Mouse (Mus musculus) spleen, postnatal 14 days (tissue): Measurements from ENCODE around the gene Stk26.

Experiments used
- DNase-seq, 2 experiments: peaks; one replicate each; pipeline ENCODE4 v3.0.0; 2021 to 2022; ENCODE audit warnings: low spot score in 2 of 2

The Stk26 gene

DNA sequence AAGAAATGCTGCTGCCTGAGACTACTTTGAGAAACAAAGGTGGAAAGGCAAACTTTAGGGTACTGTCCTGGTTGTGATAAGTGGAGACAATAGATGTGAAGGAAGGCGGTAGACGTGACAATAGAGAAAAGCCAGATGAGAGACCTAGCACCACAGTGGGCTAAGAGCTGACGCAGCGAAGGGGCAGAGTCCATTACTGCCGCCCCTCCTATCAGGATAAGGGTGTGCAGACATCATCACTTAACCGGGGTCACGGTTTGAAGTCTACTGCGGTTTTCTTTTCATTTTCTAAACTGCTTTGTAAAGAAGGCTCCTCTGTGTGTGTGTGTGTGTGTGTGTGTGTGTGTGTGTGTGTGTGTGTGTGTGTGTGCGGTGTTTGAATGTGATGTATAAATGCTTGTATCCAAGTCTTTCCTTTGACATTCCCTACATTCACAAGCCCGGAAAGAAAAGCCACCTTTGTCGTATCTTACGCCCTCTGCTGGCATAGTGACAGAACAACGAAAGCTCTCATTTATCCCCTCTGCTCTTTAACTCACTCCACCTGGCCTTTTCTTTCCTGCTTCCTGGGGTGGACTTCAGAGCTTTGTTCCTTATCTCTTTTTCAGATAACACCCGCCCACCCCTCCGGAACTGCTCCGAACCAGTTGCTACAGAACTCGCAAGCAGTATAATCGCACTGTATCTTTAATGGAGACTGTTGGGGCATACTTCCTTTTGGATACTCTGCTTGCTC, 84.0 kb downstream of the Stk26 start:
- DNase-seq: no peak

DNA sequence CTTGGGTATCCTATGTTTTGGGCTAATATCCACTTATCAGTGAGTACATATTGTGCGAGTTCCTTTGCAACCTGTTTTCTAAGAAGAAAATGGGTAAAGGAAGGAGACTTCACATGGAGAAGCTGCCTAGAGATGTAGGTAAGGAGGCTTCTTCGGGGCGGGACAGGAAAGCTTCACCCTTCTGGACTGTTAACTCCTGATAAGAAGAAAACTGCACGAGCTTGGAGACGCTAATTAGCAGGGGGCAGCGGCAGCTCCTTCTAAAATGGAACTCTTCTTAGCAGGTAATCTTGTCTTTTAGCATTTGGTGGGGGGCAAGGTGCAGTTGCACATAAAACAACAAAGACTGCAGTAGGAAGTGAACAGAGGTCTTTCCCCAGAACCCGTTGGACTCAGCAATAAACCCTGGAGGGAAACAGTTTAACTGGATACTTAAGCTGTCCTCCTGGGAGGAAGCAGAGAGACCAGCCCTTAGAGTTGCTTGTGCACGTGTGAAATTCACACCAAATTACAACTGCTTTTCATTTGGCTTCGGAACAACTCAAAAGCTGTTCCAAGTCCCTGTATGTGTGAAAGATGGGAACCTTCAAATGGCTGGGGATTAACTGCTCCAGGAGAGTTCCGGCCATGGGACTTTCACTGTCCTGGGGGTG, 86.2 kb downstream of the Stk26 start:
- no peak for DNase-seq

DNA sequence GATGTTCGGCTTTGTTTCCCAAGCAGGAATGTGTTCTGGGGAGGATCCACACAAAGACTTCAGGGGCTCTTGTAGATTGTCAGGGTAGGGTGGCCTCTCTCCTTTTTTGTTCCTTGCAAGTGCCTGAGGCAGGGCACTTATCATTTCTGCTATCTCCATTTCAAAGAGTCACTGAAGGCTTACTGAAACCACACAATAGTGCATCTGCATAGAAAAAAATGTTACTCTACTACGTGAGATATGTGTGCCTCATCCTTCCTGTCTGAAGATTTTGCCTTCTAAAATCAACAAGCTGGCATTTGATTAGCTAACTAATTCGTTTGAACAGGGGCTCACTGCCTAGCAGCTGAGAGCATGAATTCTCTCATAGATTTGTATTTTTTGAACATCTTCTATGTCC, 89.5 kb downstream of the Stk26 start:
- no peak for DNase-seq

DNA sequence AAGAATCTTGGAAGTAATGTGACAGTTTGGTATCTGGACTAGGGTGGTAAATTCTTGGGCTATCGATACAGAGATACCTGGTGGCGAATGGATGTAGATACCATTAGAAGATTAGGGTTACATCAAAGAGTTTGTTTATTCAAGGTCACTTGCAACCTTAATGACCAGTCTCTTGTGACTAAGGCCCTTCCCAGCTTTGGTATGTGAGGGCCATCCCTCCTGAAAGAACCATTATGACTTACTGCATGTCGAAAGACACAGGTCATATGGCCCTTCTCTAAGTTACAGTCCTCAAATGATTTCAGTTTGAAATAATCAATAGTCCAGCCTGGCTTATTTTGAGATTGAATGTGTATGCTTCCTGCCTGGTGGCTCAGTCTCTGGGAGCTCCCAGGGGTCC, 96.3 kb downstream of the Stk26 start:
- no peak for DNase-seq

DNA sequence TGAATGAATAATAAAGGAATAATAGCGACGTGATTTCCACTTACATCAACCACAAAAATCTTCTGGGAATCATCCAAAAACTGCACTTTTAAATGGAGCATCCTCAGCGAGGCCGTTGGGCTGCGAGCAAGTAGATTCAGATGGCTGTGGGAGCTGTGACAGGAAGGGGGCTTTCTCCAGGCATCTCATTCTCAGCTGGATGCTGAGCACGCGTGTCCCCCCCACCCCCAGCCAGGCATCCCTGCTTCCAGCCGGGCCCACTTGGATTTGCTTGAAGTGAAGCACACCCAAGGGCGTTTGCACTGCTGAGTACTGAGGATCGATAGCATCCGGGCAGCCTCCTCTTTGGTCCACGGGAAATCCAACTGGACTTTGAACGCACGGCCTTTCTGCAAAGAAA, 101.8 kb downstream of the Stk26 start, which contains the start of gene Frmd7:
Frmd7 (minus strand) TSS at position 101 of the 400 bp plus-strand sequence.
- no peak for DNase-seq
